Mouse (Mus musculus) heart, postnatal 0 days (tissue): ENCODE measurements around the gene Ift74.

Experiments used
- CTCF ChIP-seq: IDR thresholded peaks from 2 replicates; pipeline ENCODE4 v1.5.1; 2016; ENCODE audit warnings: antibody characterized with exemption, control low read depth, low read depth
- EP300 ChIP-seq: IDR thresholded peaks from 2 replicates; pipeline ENCODE4 v1.6.1; 2016; ENCODE audit warnings: antibody characterized with exemption, low read depth

GRCm38 (mm10) chr4:94725799-94726198 is 111.5 kb downstream of the Ift74 start:
- TF ChIP-seq CTCF (no peak), EP300 (no peak)
